Mouse (Mus musculus): Measurements from ENCODE around the gene Drd4.

DNA sequence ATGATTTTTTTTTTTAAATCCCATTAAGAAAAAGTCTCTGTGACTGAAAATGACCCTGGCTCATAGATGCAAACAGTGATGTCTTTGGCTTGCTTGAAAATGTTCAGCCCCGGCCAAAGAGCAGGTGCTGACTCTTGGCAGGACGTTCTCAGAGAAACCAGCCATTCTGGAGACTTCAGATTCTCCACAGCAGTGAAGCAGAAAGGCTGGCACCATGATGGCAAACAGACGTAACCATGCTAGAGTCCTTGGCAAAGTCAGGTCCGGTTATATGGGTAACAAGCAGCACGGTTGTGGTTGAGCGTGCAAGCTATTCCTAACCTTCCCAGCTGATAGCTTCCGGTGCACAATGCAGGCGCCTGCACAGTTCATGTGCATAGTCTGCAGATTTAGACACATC, 7.4 kb downstream of the Drd4 start:
- TF ChIP-seq CTCF (IDR thresholded peaks at IDR 0.05; ENCODE audit: low read depth, low read length) (no peak), GATA2 (IDR thresholded peaks at IDR 0.05; ENCODE audit: borderline replicate concordance, low read depth, low read length) (no peak)

Data from G1E (cell line).